Comparison of ENCODE assay signal across 14 mouse cellular contexts in genomic region chr8:125434151-125434550, GRCm38 (mm10).
A peak's percentile ranks its signal among the peaks of the same experiment; 100 is the strongest.
DNase-seq lines count a peak whose midpoint lies in the region; ATAC-seq and TF ChIP-seq lines count a peak whose summit lies in the region.
"Had no signal": no experiment of that assay in that cellular context is flagged by ENCODE, and none has a peak within 500 bp of the region (broad histone marks: within the 10 kb centered on the region; RNA-seq: fewer than 3 reads in every experiment).

No protein-coding gene starts in this region.

- H3K4me1 ChIP-seq in forebrain, embryonic 14.5 days (ENCODE audit: control insufficient read depth, insufficient read depth, low read length), result peaks cover 13% of the 10 kb centered on the region
- H3K4me1 ChIP-seq in forebrain, embryonic 11.5 days (replicated peaks; ENCODE audit: control insufficient read depth, insufficient read depth, low read length), result peaks cover 6% of the 10 kb centered on the region; the same call in 1 of the 2 replicates
- H3K4me1 ChIP-seq in kidney, embryonic 16.5 days (ENCODE audit: insufficient read depth, low read length), result peaks cover 10% of the 10 kb centered on the region; the same call in 1 of the 2 replicates
- peaks cover 37% of the 10 kb centered on the region for H3K4me1 ChIP-seq in thymus, adult 2 months (replicated peaks; ENCODE audit: control insufficient read depth, insufficient read depth, low read length)

- H3K27ac ChIP-seq in forebrain, embryonic 14.5 days (ENCODE audit: low read depth, low read length), result no peak overlapping the region
- no peak overlapping the region for H3K27ac ChIP-seq in forebrain, embryonic 11.5 days (ENCODE audit: low read depth, low read length)
- H3K27ac ChIP-seq in kidney, embryonic 16.5 days (ENCODE audit: low read length), result peak overlapping the region; percentile 54; the same call in 1 of the 2 replicates
- peak overlapping the region; percentile 56 for H3K27ac ChIP-seq in thymus, adult 2 months (ENCODE audit: control insufficient read depth, insufficient read depth, low read length)
- H3K27ac ChIP-seq: limb, embryonic 15.5 days had no signal

- H3K27me3 ChIP-seq in forebrain, embryonic 14.5 days (replicated peaks; ENCODE audit: control insufficient read depth, insufficient read depth, low read length), result no peaks in the 10 kb centered on the region
- H3K27me3 ChIP-seq in forebrain, embryonic 11.5 days (ENCODE audit: control insufficient read depth, insufficient read depth, low read length), result no peaks in the 10 kb centered on the region
- no peaks in the 10 kb centered on the region for H3K27me3 ChIP-seq in kidney, embryonic 16.5 days (ENCODE audit: insufficient read depth, low read length)
- H3K27me3 ChIP-seq in thymus, adult 2 months (ENCODE audit: control insufficient read depth, insufficient read depth, low read length), result no peaks in the 10 kb centered on the region
- H3K27me3 ChIP-seq: limb, embryonic 15.5 days had no signal

- no peak for TF ChIP-seq POLR2A in thymus, adult 2 months (IDR thresholded peaks at IDR 0.05; ENCODE audit: control insufficient read depth, extremely low read depth, insufficient read depth, low read length, poor library complexity)

- peaks cover 55% of the 10 kb centered on the region for H3K36me3 ChIP-seq in forebrain, embryonic 14.5 days (ENCODE audit: control insufficient read depth, insufficient read depth, low read length)
- no peaks in the 10 kb centered on the region; the same call in 1 of the 2 replicates for H3K36me3 ChIP-seq in forebrain, embryonic 11.5 days (ENCODE audit: control insufficient read depth, insufficient read depth, low read length)
- H3K36me3 ChIP-seq in kidney, embryonic 16.5 days (ENCODE audit: insufficient read depth, low read length), result peaks cover 23% of the 10 kb centered on the region
- no peaks in the 10 kb centered on the region for H3K36me3 ChIP-seq in thymus, adult 2 months (ENCODE audit: control insufficient read depth, insufficient read depth, low read length)

- WGBS in forebrain, embryonic 14.5 days, result 60% methylated on average over 8 of the region's 8 CpGs
- 62% methylated on average over 8 of the region's 8 CpGs for WGBS in forebrain, embryonic 11.5 days
- 59% methylated on average over 8 of the region's 8 CpGs for WGBS in kidney, embryonic 16.5 days
- 6% methylated on average over 8 of the region's 8 CpGs for WGBS in thymus, adult 2 months

- H3K9me3 ChIP-seq in forebrain, embryonic 14.5 days (replicated peaks; ENCODE audit: control insufficient read depth, low read length), result no peaks in the 10 kb centered on the region
- no peaks in the 10 kb centered on the region for H3K9me3 ChIP-seq in forebrain, embryonic 11.5 days (ENCODE audit: control insufficient read depth, low read length)
- no peaks in the 10 kb centered on the region for H3K9me3 ChIP-seq in kidney, embryonic 16.5 days (ENCODE audit: low read length)
- H3K9me3 ChIP-seq: limb, embryonic 15.5 days had no signal

- H3K9ac ChIP-seq in forebrain, embryonic 14.5 days (ENCODE audit: low read length), result peak overlapping the region; percentile 0; the same call in 1 of the 2 replicates
- no peak overlapping the region for H3K9ac ChIP-seq in forebrain, embryonic 11.5 days (ENCODE audit: low read length)
- H3K9ac ChIP-seq in kidney, embryonic 16.5 days (replicated peaks; ENCODE audit: low read length), result no peak overlapping the region
- H3K9ac ChIP-seq: limb, embryonic 15.5 days had no signal

- no peak overlapping the region for H3K4me2 ChIP-seq in forebrain, embryonic 14.5 days (ENCODE audit: low read length)
- H3K4me2 ChIP-seq in forebrain, embryonic 11.5 days (ENCODE audit: low read depth, low read length, severe bottlenecking), result no peak overlapping the region
- no peak overlapping the region for H3K4me2 ChIP-seq in kidney, embryonic 16.5 days (replicated peaks; ENCODE audit: low read depth, low read length)
- H3K4me2 ChIP-seq: limb, embryonic 15.5 days had no signal

- no peak overlapping the region for H3K4me3 ChIP-seq in forebrain, embryonic 14.5 days (ENCODE audit: low read depth, low read length)
- H3K4me3 ChIP-seq in forebrain, embryonic 11.5 days (ENCODE audit: low read depth, low read length), result no peak overlapping the region
- no peak overlapping the region for H3K4me3 ChIP-seq in kidney, embryonic 16.5 days (ENCODE audit: low read length)
- no peak overlapping the region for H3K4me3 ChIP-seq in thymus, adult 2 months (ENCODE audit: control insufficient read depth, insufficient read depth, low read length)
- H3K4me3 ChIP-seq: limb, embryonic 15.5 days had no signal

- no peak for ATAC-seq in forebrain, embryonic 14.5 days
- ATAC-seq in forebrain, embryonic 11.5 days (replicated peaks; ENCODE audit: low FRiP score), result no peak
- ATAC-seq in kidney, embryonic 16.5 days (ENCODE audit: low FRiP score, low TSS enrichment), result no peak
- ATAC-seq in hematopoietic stem cell, adult 5-6 weeks (replicated peaks in 1 of 2; ENCODE audit: insufficient read depth in 1 of 2, low FRiP score in 2 of 2, low TSS enrichment in 1 of 2, low read depth in 1 of 2, poor library complexity in 2 of 2, severe bottlenecking in 2 of 2), result peak; percentile 20 to 30; a peak in 1 of 4 replicates

- no peak for DNase-seq in forebrain, embryonic 14.5 days (ENCODE audit: low spot score)
- DNase-seq in forebrain, embryonic 11.5 days (ENCODE audit: low spot score), result no peak
- no peak for DNase-seq in kidney, postnatal 14 days
- DNase-seq in thymus, adult 2 months, result peak; percentile 48
- DNase-seq in urinary bladder, postnatal 10 days (ENCODE audit: low spot score), result no peak
- DNase-seq in spleen, postnatal 4 days (ENCODE audit: low spot score in 2 of 2), result no peak
- DNase-seq: adrenal gland, postnatal 14 days; B cell, adult 2 months; heart, adult 18-20 months; lung, postnatal 36 days; right cerebral cortex, postnatal 14 days had no signal

- no peak for TF ChIP-seq CTCF in thymus, adult 2 months (IDR thresholded peaks at IDR 0.05; ENCODE audit: borderline replicate concordance, control insufficient read depth, extremely low read depth, insufficient read depth, low read length, poor library complexity)

Comparison
In these comparisons a context has a peak if more than half of its experiments do, and no peak if none do; other contexts are left out.
1. ATAC-seq: peak in hematopoietic stem cell, adult 5-6 weeks (2 of 2); none in forebrain, embryonic 14.5 days (single experiment), forebrain, embryonic 11.5 days (single experiment) and kidney, embryonic 16.5 days (single experiment).
2. H3K27ac ChIP-seq: peak in kidney, embryonic 16.5 days (single experiment) and thymus, adult 2 months (single experiment); none in forebrain, embryonic 14.5 days (single experiment) and forebrain, embryonic 11.5 days (single experiment).